Mouse (Mus musculus) heart, adult 2 months (tissue): ENCODE measurements at regions not wholly inside any gene's neighbourhood (a gene's known extent, or its start where the extent isn't known, plus 50 kb on each side); places are given as distances from the start of the nearest gene placed in this dataset.

Experiments used
- CTCF ChIP-seq: fragments of 200-600 bp; IDR thresholded peaks from 2 replicates; pipeline ENCODE4 v1.8.1; 2022; ENCODE audit warnings: antibody characterized with exemption, mild to moderate bottlenecking, moderate library complexity
- EP300 ChIP-seq: fragments of 200-500 bp; IDR thresholded peaks from 2 replicates; pipeline ENCODE4 v1.6.1; 2011; ENCODE audit warnings: low read depth, low read length, control low read depth; ENCODE audit not compliant: insufficient read depth
- POLR2A ChIP-seq: fragments of 200-500 bp; IDR thresholded peaks from 2 replicates; pipeline ENCODE4 v1.6.1; 2011; ENCODE audit warnings: mild to moderate bottlenecking, low read depth, low read length, control low read depth; ENCODE audit not compliant: insufficient read depth

DNA sequence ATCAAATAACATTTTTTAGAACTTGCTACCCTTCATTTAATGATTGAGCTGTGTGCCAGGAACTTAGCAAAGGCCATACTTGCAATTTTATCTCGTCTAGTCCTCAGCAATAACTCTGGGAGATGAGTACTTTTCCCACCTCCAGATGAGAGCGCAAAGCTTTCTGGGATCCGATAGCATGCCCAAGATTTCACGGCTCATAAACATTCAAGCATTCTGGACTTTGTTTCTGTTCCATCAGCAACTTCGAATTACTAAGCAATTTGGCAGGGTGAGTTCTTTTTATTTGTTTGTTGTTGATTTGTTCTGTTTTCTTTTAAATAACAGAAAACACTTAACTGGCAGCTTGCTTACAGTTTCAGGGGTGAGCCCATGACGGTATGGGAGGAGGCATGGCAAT is 224.6 kb upstream of the Bmper start:
- TF ChIP-seq CTCF (no peak), EP300 (no peak), POLR2A (no peak)
